Mouse (Mus musculus) testis, adult 2 months (tissue): Measurements from ENCODE around the gene Chrne.

Experiments used
- CTCF ChIP-seq: fragments of 200-500 bp; IDR thresholded peaks from 2 replicates; pipeline ENCODE4 v1.5.1; 2012; ENCODE audit warnings: low read depth, mild to moderate bottlenecking, inconsistent platforms, low read length, moderate library complexity; ENCODE audit not compliant: control insufficient read depth, insufficient read depth, insufficient replicate concordance
- POLR2A ChIP-seq: fragments of 200-500 bp; IDR thresholded peaks from 2 replicates; pipeline ENCODE4 v1.6.1; 2012; ENCODE audit warnings: low read depth, mild to moderate bottlenecking, inconsistent platforms, low read length, moderate library complexity; ENCODE audit not compliant: control insufficient read depth

DNA sequence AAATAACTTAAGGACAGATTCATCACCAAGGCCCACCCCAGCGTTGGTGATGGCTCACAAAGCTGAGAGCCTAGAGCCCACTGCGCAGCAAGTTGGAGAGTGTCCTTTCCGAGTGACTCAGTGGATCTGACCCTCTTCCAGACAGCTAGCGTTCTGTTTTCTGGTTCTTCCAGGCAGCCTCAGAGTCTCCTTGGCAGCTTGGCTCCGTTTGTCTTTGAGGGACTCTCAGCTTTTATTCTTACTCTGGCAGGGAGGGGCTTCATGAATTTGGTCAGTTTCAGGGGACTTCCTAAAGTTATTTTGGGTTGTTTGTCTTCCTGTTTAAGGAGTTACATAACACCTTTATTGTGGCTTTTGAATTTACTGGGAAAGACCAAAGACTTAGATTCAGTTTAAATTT, 32.1 kb downstream of the Chrne start:
- TF ChIP-seq CTCF (no peak), POLR2A (no peak)
